Mouse (Mus musculus) erythroblast, embryonic 14.5 days (primary cell): ENCODE data around the gene Mindy2.

Experiments used
- GATA1 ChIP-seq: IDR thresholded peaks from 2 replicates; pipeline ENCODE4 v1.6.1; 2012; ENCODE audit warnings: low read length, inconsistent platforms, mixed read lengths
- TAL1 ChIP-seq: IDR thresholded peaks from 3 replicates; pipeline ENCODE4 v1.6.1; 2012; ENCODE audit warnings: low read length, inconsistent platforms, mixed read lengths

- TF ChIP-seq GATA1 (no peak), TAL1 (no peak)
Measured at GRCm38 (mm10) chr9:70656130-70657007, 605 bp downstream of the Mindy2 start, which contains the start of gene Gm10642.
